Mouse (Mus musculus): Measurements from ENCODE around the gene Elmo1.

The Elmo1 gene

DNA sequence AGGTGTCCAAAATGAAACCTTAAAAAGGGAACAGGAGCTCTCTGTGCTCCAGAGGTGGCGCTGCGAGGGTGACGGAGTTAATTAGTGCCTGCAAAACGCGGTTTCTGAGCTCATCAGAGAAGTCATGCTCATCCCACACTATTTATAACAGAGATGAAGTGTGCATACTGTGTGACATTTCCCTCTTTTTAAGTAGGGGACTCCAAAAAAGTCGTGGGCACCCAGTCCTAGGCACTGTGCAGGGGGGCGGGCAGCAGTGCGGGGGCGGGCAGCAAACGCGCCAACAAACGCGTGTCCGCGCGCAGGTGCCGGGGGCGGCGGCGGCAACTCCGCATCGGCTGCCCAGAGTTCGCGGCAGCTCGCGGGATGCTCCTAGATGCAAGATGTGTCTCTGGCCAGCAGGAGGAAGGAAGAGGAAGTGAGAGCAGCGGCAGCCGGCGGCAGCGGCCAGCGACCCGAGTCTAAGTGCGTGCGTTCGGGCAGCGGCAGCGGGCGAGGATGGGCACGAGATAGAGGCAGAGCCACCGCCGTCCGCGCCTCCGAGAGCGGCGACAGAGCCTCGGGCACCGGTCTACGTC is at the start of gene Elmo1:
Elmo1 (plus strand) TSS at position 464 of the 578 bp plus-strand sequence.
- DNase-seq, result peak; percentile 29

DNA sequence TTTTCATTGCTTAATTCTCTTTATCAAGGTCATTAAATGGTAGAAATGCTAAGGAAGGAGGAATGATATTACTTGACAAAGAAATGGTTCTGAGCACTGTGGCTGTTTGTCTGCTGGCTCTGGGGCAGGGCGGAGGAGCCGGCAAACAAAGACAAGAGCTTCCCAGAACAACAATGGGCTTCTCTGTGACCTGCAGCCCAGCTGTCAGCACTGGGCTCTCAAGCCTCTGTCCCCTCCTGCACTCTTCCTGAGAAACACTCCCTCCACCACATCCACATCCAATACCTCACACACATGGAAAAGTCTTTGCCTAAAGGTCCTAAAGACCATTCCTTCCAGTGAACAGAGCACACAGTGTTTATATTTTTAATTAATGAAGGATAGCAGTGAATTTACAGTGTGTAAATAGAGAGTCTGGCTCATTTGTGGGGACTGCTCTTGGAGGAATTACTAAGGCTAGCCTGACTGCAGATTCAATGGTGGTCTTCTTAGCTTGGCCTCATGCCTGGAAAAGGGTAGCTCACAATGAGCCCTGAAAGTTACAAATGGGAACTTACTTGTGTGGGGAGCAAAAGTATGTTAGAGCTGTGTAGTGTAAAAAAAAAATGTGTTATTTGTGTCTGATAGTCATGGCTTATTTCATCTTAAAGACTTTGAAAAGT is 49.1 kb upstream of the Elmo1 start:
- DNase-seq, result no peak

DNA sequence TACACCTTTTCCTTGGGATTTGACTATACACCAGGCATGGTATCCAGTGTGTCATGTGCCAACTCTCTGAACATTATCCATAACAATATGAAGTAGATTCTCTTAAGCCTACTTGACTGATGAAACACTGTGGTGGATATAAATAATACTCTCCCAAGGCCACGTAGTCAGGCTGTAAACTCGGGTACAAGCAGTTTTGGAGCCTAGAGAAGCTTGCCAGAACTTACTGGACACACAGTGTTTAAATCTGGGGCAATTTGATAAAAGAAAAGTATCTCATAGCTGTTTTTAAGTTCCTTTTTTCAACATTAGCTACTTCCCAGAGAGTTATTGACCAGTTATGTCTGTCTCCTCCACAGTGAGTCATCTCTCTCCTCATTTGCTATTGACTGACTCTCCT is 47.5 kb upstream of the Elmo1 start:
- DNase-seq, result no peak

DNA sequence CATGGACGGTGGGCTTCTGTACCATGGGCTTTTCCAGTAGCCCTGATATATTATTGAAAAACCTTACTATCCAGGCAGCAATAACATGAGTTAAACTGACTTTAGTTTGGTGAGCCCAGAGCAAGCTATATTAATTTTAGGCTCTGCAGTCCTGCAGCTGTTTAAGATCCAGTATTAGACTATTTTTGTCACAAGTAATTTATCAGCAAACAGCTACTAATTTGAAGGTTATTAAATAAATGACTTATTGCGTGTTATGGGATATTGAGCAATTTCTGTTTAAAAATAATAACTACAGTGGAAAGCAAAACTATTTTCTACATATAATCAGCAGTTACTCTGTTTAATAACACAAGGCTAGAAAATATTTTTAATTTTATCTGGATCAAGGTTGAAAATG is 45.0 kb upstream of the Elmo1 start:
- DNase-seq, result no peak

DNA sequence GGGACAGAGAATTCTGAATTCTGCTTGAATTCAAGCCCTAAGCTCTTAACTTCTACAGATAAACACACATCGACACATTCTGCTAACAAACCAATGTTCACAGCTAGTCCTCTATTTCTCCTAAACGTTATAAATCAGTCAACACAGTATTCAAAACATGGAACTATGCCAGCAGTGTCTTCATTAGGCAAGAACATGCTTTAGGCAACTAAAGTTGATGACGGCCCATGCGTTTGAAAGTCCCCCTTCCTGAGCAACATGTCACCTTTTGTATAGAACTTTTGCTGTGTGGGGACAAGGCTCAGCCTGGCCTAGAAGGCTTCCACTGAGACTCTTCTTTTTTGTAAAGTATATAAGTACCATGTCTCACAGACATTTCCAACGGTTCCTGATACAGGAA is 44.6 kb upstream of the Elmo1 start:
- no peak for DNase-seq

DNA sequence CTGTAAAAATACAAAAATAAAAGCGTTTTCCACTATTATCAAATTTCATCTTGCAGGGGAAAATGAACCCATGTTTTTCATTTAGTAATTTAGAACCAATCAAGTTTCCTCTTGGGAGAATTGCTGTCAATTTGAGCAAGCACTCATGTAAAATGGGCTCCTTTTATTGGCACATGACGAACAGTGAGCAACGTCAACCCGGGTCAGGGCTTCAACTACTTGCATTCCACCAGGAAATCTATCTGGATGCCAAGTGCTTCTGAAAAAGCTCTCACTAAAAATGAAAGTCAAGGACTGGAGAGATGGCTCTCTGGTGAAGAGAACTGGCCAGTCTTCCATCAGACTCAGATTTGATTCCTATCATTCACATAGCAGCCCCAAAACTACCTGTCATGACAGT is 44.0 kb upstream of the Elmo1 start:
- DNase-seq, result no peak

DNA sequence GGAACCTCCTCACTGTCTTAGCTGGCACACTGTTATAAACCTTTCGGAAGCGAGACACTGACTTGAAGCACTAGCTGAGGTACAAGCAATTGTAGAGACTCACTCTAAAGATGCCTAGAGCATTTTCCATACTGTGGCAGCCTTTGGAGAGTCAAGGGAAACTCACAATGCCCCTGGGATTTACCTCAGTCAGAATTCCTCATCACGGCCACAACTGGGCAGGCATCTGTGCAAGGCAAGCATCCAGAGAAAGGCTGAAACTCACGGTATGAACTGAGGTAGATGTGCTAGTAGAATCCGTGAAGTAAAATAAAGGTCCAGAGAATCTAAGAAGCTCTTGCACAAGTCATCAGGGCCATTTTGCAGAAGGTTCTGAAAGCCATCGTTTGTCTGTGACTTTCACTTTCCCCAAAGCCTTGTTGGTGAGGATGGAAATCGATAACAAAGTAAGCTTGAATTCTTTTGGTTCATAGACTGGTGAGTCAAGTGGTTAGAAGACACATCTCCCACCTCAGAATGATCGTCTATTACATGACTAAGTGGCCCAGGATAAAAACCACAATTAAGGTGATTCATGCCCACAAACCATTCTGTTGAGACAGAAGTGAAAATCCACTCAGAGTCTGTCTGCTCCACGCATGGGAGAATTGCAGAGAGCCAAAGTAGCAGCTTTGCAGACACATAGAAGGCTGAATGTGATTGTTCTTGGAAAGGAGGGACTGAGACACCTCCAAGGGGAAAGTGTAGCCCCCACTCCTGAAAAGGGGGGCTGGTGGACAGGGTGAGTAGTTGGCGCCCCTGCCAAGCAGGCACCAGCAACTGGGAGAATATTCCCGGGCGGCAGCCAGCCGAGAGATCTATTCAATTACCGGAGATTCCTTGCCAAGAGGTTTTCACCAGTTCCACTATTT is 42.2 kb upstream of the Elmo1 start:
- DNase-seq, result no peak

DNA sequence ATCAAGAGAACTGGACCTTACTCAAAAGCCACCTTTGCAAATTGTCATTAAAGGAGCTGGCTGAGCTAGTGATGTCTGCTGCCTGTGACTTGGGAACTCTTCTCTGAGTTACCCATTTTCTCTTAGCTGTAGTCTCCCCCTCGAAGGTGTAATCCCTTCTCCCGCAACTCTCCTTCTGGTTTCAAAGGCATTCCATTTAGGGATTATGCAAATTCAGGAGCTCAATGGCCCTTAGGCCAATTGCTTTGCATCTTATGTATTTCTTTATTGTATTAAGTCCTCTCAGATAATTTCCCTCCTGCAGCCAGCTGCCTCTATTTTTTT is 41.6 kb upstream of the Elmo1 start:
- DNase-seq, result no peak

DNA sequence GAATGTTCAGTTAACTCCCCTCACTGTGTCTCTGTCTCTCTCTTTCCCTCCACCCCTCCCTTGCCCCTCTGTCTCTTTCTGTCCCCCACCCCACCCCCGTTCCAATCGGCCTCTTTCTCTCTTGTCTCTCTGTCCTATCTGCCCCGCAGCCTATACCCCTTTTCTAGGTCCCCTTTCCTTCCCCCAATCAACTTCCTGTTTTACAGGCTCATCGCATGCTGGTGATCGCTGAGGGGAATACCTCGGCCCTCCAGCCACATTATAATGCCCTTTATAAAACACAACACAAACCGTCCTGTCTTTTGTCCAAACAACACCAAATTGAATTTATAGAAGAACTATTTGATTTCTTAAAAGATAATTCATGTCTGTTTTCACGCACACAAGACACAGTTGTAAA is 40.7 kb upstream of the Elmo1 start:
- DNase-seq, result no peak

DNA sequence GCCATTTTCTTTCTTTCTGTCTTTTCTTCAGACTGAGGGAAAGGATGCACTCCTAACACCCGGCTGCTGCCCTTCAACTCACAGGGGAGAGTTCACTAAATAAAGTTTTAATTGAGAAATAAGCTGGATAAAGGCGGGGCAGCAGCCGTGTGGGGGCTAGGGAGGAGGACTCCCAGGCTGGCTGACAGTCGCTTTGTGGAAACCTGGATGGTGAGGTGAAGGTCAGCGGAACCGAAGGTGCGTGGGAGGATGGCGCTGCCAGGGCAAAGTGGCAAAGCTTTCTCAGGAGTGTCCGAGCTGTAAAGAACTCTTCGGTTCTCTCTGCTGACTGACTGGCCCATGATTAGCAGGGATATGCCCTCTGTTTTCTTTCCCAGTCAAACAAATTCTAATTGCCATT is 40.2 kb upstream of the Elmo1 start:
- DNase-seq, result no peak

DNA sequence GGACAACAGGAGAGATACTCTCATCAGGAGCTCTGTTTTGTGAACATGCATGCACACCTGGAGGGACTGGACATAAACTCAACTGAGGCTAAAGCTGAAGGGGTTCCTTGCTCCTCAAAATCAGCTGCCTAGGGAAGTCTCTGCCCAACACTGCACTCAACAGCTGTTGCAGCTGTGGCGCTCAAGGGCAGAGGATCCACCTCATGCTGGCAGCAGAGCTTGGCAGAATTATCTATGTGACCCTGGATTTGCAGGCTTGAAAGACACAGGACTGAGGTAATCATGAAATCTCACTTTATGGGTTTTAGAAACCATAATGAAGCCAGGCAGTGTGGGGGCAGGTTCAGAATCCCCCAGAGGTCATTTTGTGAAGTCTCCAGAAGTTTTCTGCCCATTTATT is 32.5 kb upstream of the Elmo1 start:
- no peak for DNase-seq

DNA sequence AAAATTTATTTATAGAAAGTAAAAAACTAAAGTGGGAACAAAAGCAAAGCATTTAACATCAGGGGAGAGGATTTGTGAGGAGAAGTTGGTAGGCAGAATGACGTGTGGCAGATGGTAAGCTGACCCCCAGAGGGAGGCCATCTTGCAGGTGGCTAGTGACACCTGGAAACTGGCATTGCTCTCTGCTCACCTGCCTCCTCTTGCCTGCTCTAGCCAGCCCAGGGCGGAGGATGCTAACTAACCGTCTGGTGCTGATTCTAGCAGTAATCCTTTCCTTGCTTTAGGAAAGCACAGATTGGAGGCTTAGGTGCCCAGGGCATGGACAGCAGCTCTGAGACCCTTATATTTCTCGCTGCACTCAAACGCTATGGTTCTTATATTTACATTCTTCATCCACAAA is 29.4 kb upstream of the Elmo1 start:
- no peak for DNase-seq

DNA sequence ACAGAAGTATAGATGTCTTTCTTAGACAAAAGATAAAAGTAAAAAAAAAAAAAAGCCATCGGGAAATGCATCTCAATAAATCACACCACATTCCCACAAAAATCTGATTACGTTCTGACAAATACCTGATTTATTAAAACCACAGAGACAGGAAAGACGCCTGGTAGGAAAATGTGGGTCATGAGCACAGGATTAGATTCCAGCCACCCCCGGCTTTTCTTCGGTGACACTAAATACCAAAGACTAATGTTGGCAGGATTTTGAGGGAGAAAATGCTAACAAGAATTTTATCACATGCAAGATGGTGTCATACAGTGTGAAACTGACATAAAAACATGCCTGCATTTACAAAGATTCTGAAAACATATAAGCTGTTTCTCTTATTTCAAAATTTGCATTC is 27.1 kb upstream of the Elmo1 start:
- no peak for DNase-seq

DNA sequence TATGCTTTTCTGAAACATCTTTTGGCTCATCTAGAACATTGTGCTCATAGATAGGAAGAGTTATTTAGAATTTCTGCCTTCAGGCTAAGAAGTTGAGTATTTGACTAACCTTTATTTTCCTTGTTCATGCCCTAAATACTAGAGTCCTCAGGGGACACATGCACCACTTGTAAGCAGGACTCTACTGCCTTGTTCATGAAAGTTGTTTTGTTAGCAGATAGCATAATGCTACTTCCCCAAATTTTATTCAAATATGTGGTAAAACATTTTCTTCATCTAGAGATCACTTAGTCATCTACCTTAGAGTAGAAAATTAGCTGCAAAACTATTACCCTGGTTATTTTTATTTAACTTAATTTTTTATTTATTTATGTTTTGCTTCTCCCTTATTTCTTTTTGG is 18.4 kb upstream of the Elmo1 start:
- DNase-seq, result no peak

DNA sequence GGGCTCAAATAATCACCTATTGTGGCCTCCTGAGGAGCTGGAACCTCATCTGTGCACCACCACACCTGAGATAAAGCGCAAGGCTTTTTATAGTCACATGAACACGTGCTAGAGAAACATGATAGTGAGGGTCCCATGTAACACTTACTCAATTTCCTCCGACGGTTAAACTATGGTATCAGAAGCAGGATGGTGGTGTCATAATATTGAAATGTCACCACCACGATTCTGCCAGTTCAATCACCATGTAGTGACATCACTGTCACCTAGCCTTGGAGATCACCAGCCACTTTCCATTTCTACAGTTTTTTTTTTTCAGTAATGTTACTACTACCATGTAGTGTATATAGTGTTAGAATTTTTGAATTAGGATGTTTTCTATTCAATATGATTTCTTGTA is 17.4 kb upstream of the Elmo1 start:
- DNase-seq, result no peak

DNA sequence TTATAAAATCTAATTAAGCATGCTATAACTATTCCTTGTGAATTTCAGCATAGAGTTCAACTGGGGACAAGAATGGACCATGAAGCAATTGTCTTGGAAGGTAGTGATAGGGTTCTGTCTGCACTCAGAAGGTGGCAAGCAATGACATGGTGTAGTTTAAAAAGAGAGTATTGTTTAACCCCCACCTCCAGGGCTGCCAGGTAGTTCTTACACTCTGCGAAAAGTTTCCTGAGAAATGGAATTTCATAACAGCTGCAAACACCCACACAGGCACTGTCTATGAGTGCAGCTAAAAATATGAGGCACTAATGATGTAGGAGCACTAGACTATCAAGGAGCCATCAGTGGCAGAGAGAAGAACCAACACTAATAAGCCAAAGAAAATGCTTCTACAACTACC is 13.9 kb upstream of the Elmo1 start:
- DNase-seq, result no peak

DNA sequence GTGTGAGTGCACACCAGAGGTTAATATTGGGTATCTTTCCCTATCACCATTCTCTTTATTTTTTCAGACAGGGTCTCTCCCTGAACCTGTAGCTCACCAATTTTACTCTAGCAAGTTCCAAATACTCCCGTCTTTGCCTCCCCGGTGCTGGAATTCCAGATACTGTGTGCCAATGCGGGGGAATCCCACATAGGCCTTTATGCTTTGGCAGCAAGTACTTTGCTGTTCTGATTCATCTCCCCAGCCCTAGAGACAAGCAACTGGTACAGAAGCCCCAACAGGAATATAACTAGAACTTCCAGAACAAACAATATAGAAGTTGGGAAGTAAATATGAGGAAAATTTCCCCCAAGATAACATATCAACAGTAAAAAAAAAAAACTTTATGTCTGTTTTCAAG is 13.2 kb upstream of the Elmo1 start:
- DNase-seq, result no peak

DNA sequence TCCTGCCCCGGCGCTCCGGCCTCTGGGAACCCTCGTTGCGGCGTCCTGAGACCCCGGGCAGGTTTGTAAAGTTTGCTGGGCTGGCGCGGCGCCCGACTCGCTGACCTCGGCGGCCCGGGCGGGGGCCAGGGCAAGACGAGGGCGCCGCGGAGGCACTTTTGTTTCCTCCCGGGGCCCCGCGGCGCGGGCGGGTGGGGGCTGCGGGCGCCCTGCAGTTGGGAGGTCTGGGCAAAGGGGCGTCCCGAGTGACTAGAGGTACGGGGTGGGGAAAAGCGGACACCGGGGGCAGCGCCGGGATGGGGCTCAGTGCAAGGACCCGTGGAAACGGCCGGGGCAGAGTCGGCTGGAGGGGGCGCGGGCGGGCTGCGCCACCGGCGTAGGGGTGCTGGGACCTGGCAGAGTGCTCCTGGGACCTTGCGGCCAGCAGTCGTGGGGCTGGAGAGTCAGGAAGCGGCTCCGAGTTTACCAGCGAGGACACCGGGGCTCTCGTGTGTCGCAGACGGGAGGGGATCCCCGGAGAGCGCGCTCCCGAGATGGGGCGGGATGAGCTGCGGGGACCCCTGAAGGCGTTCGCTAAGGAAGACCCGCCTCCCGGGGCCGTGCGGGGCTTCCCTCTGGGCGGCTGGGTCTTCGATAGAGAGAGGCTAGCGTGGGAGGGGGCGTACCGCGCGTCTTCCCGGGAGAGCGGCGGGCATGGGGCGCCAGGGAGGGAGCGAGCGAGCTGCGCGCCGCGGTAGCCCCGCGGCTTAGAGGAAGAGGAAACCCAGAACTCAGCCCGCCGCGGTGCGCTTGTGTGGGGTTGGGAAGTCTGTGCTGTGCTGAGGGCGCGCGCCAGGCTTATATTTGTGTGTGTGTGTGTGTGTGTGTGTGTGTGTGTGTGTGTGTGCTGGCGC is 561 bp downstream of the Elmo1 start:
- DNase-seq, result peak; percentile 7

DNA sequence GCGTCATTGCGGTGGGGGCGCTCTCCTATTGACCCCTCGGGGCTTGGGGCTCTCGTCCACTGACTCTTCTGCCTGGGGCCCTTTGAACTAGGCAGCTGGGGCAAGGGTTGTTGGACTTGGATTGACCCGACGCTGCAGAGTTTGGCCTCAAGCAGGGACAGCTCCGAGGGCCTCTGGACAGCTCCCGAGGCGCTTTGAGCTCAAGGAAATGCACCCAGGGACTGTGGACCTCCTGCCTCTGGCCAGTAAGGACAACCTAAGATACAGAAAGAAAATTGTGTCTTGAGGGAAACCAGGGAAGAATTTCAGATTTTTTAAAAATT is 1.2 kb downstream of the Elmo1 start:
- DNase-seq, result peak; percentile 5

DNA sequence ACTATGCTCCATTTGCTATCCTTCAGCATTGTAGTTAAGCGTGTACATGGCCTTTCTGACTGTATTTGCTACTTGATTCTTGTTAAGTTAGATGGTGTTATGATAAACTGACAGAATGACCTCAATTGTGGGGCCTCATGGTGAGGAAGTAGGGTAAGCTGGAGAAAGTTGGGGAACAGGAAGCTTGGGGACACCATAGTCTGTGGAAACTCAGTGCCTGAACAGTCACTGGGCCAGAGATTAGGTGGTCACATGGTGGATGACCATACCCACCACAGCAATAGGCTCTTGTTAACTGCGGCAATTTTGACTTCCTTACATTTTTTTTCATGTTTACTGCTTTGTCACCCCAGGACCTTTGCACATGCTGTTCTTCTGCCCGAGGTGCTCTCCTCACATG is 1.9 kb downstream of the Elmo1 start:
- no peak for DNase-seq

DNA sequence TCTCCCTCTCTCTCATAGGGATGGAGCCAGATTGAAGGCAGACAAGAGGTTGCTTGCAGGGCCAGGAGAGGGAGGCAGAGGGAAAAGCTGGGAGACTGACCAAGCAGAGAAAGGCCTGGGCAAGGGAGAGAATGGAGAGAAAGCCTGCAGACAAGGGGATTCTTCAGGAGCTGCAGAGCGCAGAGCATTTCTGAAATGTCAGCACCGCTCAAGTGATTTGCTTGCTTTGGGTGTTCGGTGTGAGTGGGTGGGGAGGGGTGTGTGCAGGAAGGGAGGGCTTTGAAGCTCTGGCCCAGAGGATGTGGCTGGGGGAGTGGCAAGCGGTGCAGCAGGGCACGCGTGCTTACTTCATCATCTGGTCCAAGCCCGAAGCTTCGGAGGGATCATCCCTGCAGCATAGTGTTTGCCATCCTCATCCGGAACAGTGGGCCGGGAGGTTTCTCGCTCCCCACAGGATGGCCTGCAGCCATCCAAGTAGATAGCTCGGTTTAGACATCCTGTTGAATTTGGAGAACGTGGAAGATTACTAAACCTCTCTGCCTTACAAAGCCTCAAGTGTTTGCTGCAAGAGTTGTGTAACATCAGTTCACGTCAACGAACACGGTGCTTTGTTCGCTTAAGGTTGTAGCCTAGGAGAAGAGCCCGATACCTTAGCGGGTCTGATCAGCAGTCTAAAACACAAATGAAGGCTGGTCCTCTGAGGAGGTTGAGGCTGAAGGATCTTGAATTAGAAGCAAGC is 3.1 kb downstream of the Elmo1 start:
- no peak for DNase-seq

DNA sequence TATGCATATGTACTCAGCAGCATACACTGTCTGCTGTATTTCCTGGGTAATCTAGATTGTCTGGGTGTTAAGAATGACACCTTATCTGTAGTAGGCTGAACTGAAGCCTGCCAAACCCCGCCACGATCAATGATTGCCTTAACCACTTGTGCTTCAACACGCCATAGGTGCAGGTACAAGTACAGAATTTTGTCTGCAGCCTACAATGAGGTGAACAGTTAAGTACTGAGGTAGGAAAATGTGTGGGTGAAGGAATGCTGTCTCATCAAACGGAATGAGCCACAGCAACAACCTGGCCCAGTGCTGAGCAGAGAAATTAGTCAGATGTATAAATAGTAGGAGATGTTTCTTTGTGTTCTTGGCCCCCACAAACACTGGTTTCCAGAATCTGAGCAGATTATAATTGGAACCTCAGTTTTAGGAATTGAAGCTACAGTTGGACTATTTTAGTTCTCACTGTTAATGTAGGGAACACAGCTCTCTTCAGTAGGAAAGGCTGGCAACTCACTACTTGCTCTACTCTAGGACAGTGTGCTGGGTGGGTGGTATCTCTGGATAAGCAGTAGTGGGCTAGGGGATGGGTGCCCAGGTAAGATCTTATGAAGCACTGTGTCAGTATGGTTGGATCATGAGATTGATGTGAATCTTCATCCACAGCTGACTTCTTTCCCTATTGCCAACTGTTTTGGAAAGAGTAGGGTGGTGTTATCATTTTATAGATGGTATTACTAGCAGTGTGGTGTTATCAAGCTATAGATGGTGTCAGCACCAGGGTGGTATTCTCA is 4.7 kb downstream of the Elmo1 start:
- no peak for DNase-seq
